Mouse (Mus musculus) C2C12 (cell line): ENCODE data around the gene Arhgef17. TPM values are rescaled to one million over a fixed set of nuclear protein-coding genes. Genes with fewer than 3 reads are reported as not detected.

ENCODE experiments used
- H3K27me3 ChIP-seq: one replicate; pipeline ENCODE4 v1.6.1; 2011; ENCODE audit not compliant: control insufficient read depth, insufficient read depth, insufficient read length
- H3K36me3 ChIP-seq: one replicate; pipeline ENCODE4 v1.6.1; 2011; ENCODE audit not compliant: control insufficient read depth, insufficient read depth
- H3K4me3 ChIP-seq: one replicate; pipeline ENCODE4 v1.5.1; 2011; ENCODE audit warnings: mild to moderate bottlenecking, control low read depth; ENCODE audit not compliant: poor library complexity, insufficient read depth, severe bottlenecking
- H3K79me2 ChIP-seq: one replicate; pipeline ENCODE4 v1.6.1; 2011; ENCODE audit not compliant: control insufficient read depth, insufficient read depth
- H3K79me3 ChIP-seq: one replicate; pipeline ENCODE4 v1.6.1; 2011; ENCODE audit warnings: low read depth, control low read depth
- H3ac ChIP-seq: one replicate; pipeline ENCODE3; 2011; ENCODE audit warnings: low read depth; ENCODE audit not compliant: control insufficient read depth, insufficient read length
- CEBPB ChIP-seq: IDR thresholded peaks from one replicate; pipeline ENCODE4 v1.6.1; 2011; ENCODE audit warnings: low read depth, mild to moderate bottlenecking, control low read depth, moderate library complexity
- CTCF ChIP-seq: IDR thresholded peaks from one replicate; pipeline ENCODE4 v1.5.1; 2011; ENCODE audit not compliant: control insufficient read depth, insufficient read depth, insufficient read length
- FOSL1 ChIP-seq: IDR thresholded peaks from one replicate; pipeline ENCODE4 v1.8.0; 2011; ENCODE audit warnings: mild to moderate bottlenecking, low read length; ENCODE audit not compliant: poor library complexity, insufficient read depth, severe bottlenecking
- MAX ChIP-seq: IDR thresholded peaks from one replicate; pipeline ENCODE4 v1.6.1; 2011; ENCODE audit warnings: mild to moderate bottlenecking, control low read depth
- MYOD1 ChIP-seq: IDR thresholded peaks from one replicate; pipeline ENCODE4 v1.6.1; 2011; ENCODE audit warnings: low read depth; ENCODE audit not compliant: control insufficient read depth, insufficient read length
- MYOG ChIP-seq: IDR thresholded peaks from one replicate; pipeline ENCODE4 v1.6.1; 2011; ENCODE audit not compliant: control insufficient read depth, insufficient read length; ENCODE audit errors: extremely low read depth
- USF1 ChIP-seq: IDR thresholded peaks from one replicate; pipeline ENCODE4 v1.6.1; 2011; ENCODE audit warnings: low read depth, mild to moderate bottlenecking, control low read depth, moderate library complexity
- polyA plus RNA-seq: library from polyadenylated mRNA; unstranded; fragments of >200 nt; fragmentation: generic; extraction: Trizol; gene quantifications from one replicate; pipeline ENCODE4 v1.2.1, GENCODE M21; 2012; ENCODE audit warnings: missing spikeins

The Arhgef17 gene
- polyA plus RNA-seq, 1 experiment, result 35.4 TPM

DNA sequence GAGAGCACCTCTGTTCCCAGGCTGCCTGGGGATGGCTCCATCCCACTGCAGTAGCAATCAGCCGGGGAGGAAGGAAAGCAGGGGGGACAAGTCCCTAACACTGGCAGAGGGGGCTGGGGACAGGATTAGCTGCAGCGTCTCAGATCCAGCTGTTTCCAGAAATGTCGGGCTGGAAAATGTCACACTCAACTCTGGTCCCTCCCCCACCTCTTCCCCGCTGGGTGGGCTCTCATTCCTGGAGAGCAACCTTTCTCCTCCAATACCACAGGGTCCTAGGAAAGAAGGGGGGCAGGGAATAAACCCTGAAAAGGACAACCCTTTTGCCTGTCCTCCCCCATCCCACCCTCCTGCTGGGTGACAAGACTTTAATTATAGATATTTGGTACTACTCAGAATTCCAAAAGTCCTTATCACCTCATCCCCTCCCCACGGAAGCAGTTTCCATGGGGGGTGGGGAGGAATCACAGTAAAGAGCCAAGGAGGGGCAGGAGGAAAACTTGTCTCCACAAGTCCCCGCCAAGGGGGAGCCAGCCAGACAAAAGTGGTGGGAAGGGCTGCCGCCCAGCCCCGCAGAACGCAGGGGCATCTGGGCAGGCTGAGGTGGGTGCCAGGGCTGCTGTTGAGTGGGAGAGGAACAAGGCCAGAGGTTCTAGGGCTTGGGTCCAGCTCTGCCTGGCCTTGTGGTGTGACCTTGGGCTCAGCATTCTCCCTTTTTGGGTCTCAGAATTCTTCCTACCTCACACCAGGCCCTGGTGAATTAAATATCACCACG, 7.0 kb downstream of the Arhgef17 start:
- Histone ChIP-seq H3K4me3 (no peak overlapping the region), H3K79me3 (peaks cover 96% of the 10 kb centered on the region), H3K36me3 (peaks cover 15% of the 10 kb centered on the region), H3K27me3 (no peaks in the 10 kb centered on the region), H3ac (no peak overlapping the region), H3K79me2 (peaks cover 100% of the 10 kb centered on the region)
- TF ChIP-seq MYOG, result no peak
- no peak for TF ChIP-seq USF1
- no peak for TF ChIP-seq FOSL1

DNA sequence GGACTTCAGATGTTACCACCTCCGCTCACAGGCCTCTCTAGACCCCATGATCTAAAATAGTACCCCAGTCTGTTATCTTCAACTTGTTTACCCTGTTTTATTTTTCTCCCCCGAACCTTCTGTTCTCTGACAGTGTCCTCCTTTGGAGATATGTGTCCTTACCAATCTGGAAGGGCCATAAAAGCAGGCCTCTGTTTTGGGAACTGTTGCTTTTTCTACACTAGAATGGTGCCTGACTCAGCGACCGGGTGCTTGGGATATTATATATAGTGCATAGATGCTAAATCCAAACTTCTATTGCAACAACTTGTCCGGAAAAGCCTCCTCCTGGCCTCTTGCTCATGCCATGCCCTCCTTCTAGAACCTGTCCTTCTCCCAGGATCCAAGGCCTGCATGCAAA, 7.7 kb downstream of the Arhgef17 start:
- Histone ChIP-seq H3K79me3 (peaks cover 95% of the 10 kb centered on the region), H3K79me2 (peaks cover 100% of the 10 kb centered on the region), H3K4me3 (no peak overlapping the region), H3K27me3 (no peaks in the 10 kb centered on the region), H3ac (no peak overlapping the region), H3K36me3 (peaks cover 15% of the 10 kb centered on the region)
- TF ChIP-seq MAX, result no peak
- no peak for TF ChIP-seq FOSL1
- TF ChIP-seq MYOD1, result no peak
- no peak for TF ChIP-seq MYOG
- no peak for TF ChIP-seq CTCF
- no peak for TF ChIP-seq CEBPB
- no peak for TF ChIP-seq USF1

DNA sequence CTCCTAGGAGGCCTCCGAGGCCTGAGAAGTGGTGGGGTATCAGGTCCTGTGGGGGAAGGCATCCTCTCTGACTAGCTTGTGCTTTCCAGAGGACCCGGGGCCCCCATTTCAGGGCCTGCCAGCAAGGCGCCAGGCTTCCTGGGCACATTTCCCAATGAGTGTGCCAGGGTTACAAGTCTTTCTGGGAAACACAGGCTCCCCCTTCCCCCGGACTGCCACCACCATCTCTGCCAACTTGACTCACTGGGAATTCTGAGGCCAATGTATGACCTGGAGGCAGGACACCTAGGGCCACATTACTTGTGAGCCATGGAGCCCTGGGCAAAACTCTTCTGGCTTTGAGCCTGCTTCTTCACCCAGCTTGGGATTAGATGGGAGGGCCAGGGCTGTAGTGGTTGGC, 9.0 kb downstream of the Arhgef17 start:
- no peak overlapping the region for H3ac ChIP-seq
- no peak overlapping the region for H3K4me3 ChIP-seq
- TF ChIP-seq CEBPB (no peak), MYOG (no peak), CTCF (no peak), FOSL1 (no peak), MAX (no peak)
- peaks cover 90% of the 10 kb centered on the region for H3K79me3 ChIP-seq
- H3K79me2 ChIP-seq, result peaks cover 100% of the 10 kb centered on the region
- no peaks in the 10 kb centered on the region for H3K27me3 ChIP-seq
- peaks cover 15% of the 10 kb centered on the region for H3K36me3 ChIP-seq

DNA sequence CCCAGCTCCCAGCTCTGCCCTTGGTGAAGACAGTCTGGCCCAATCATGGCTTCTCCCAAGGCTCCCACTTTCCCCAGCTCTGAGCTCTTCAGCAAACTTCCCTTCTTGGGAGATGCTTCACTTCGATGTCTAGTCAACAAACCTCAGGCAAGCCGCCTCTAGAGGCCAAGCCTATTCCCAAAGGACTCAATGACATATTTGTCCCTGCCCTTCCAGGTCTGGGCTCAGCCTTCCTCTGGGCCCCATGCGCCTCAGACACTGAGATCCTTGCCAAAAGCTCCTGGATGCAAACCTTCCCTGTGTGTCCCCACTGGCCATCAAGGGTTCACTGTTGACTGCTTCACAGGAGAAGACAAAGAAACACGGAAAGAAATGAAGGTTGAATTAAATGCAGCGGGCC, 10.6 kb downstream of the Arhgef17 start:
- TF ChIP-seq CTCF (no peak), FOSL1 (no peak), MYOD1 (no peak), CEBPB (no peak), MAX (no peak), MYOG (no peak), USF1 (no peak)
- Histone ChIP-seq H3K36me3 (peaks cover 22% of the 10 kb centered on the region), H3K79me3 (peaks cover 87% of the 10 kb centered on the region), H3ac (no peak overlapping the region), H3K79me2 (peaks cover 100% of the 10 kb centered on the region), H3K27me3 (no peaks in the 10 kb centered on the region), H3K4me3 (no peak overlapping the region)

DNA sequence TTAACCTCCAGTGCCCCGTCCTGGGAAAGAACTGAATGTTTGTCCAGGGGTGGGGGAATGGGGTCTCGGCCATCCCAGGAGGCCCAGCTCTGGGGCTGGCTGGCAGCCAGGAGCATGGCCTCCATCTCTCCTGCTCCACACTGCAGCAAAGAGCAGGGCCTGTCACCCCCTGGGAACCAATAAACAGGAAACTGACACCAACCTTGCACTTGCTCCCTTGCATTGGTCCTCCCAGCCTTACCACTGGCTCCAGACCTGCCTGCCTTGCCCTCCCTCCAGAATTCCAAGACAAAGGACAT, 12.1 kb downstream of the Arhgef17 start:
- no peak overlapping the region for H3K4me3 ChIP-seq
- H3K27me3 ChIP-seq, result no peaks in the 10 kb centered on the region
- TF ChIP-seq MYOD1 (no peak), CEBPB (no peak), FOSL1 (no peak), USF1 (no peak), MAX (no peak), CTCF (no peak), MYOG (no peak)
- no peak overlapping the region for H3ac ChIP-seq
- H3K36me3 ChIP-seq, result peaks cover 27% of the 10 kb centered on the region
- peaks cover 100% of the 10 kb centered on the region for H3K79me2 ChIP-seq
- H3K79me3 ChIP-seq, result peaks cover 80% of the 10 kb centered on the region

DNA sequence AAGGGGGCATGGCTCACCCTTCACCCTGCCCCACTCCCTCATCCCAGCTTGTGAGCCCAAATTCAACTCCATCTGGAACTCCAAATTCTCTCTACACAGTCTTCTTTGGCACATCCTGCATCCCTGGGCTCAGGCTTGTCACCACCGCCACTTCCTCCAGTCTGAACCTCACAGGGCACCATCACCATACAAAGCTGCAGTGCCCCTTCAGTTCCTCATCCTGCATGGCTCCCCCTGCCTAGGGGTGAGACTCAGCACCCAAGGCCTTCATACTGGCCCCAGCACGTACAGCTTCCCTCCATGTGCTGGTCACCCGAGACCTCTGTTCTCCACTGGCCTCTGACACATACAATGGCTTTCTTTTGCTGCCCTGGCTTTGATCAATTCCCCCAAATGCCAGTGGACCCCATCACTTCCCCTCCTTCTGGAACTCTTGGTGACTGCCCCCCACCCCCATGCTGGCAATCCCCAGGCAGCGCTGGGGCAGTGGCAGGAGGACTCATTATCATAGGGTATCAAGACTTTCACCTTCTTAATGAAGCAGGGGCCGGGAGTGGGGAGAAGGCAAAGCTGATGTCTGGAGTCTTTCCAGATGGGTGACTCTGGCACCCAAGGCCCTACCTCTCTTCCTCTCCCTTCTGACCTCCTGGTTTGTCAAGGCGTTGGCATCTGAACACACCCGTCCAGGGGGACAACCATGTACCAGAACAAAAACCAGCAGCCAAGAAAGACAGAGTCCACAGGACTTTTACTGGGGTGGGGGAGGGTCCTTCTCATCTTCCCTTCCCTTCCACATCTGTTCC, 12.7 kb downstream of the Arhgef17 start:
- Histone ChIP-seq H3K4me3 (no peak overlapping the region), H3K27me3 (no peaks in the 10 kb centered on the region), H3K36me3 (peaks cover 27% of the 10 kb centered on the region), H3ac (no peak overlapping the region), H3K79me2 (peaks cover 100% of the 10 kb centered on the region), H3K79me3 (peaks cover 77% of the 10 kb centered on the region)
- TF ChIP-seq CEBPB, result no peak
- TF ChIP-seq FOSL1, result no peak
- TF ChIP-seq MAX, result no peak
- TF ChIP-seq MYOD1, result no peak
- no peak for TF ChIP-seq MYOG
- no peak for TF ChIP-seq USF1
- no peak for TF ChIP-seq CTCF
